Mouse (Mus musculus) lung, postnatal 0 days (tissue): ENCODE results near the gene Thegl.
"Not testable (repeated sequence)": the region's sequence is repeated elsewhere in the genome, so short reads cannot be mapped to it uniquely, and the experiment has no call there.

Experiments used
- CTCF ChIP-seq: IDR thresholded peaks from 2 replicates; pipeline ENCODE4 v1.5.1; 2016; ENCODE audit warnings: antibody characterized with exemption, mild to moderate bottlenecking
- EP300 ChIP-seq: IDR thresholded peaks from 2 replicates; pipeline ENCODE4 v1.6.1; 2016; ENCODE audit warnings: antibody characterized with exemption, mild to moderate bottlenecking, control low read depth

DNA sequence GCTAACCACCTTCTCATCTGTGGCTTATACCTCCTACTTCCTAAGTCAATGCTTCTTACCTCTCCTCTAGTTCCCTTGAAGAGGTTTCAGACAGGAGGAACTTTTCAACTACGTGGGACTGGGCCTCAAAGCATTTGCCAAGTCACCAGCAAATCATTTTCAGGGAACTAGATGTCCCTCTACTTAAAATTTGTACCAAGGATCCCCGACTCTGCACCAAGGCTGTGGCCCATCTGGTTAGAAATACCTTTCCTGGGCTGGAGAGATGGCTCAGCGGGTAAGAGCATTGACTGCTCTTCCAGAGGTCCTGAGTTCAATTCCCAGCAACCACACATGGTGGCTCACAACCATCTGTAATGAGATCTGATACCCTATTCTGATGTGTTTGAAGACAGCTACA lies 80.4 kb downstream of the Thegl start:
- not testable (repeated sequence) for TF ChIP-seq CTCF, EP300
